Mouse (Mus musculus) limb, embryonic 12.5 days (tissue): ENCODE data around the gene Hcn2. TPM values are rescaled to one million over a fixed set of nuclear protein-coding genes. Genes with fewer than 3 reads are reported as not detected.
A peak's percentile ranks its signal among the peaks of the same experiment; 100 is the strongest.

Experiments used
- ATAC-seq: fragments of 200-750 bp; cut with Nextera tagmentation; 2 replicates; pipeline ENCODE4 v1.8.0; 2017; ENCODE audit warnings: low read depth, moderate TSS enrichment; ENCODE audit not compliant: insufficient number of reproducible peaks, insufficient read depth, low FRiP score, low TSS enrichment
- H3K27ac ChIP-seq: fragments of 300-500 bp; sonication (generic); 2 replicates; pipeline ENCODE4 v1.5.1; 2016; ENCODE audit warnings: mild to moderate bottlenecking, moderate library complexity
- H3K27me3 ChIP-seq: fragments of 300-500 bp; sonication (generic); 2 replicates; pipeline ENCODE4 v1.6.1; 2016; ENCODE audit warnings: mild to moderate bottlenecking, moderate library complexity
- H3K36me3 ChIP-seq: fragments of 300-500 bp; sonication (generic); 2 replicates; pipeline ENCODE4 v1.6.1; 2016; ENCODE audit warnings: mild to moderate bottlenecking, moderate library complexity
- H3K4me1 ChIP-seq: fragments of 300-500 bp; sonication (generic); replicated peaks from 2 replicates; pipeline ENCODE4 v1.6.1; 2016
- H3K4me2 ChIP-seq: fragments of 300-500 bp; sonication (generic); 2 replicates; pipeline ENCODE4 v1.6.1; 2016; ENCODE audit warnings: mild to moderate bottlenecking, moderate library complexity
- H3K4me3 ChIP-seq: fragments of 300-500 bp; sonication (generic); replicated peaks from 2 replicates; pipeline ENCODE4 v1.5.1; 2016; ENCODE audit warnings: mild to moderate bottlenecking
- H3K9ac ChIP-seq: fragments of 300-500 bp; sonication (generic); replicated peaks from 2 replicates; pipeline ENCODE4 v1.6.1; 2016; ENCODE audit warnings: mild to moderate bottlenecking, moderate library complexity
- H3K9me3 ChIP-seq: fragments of 300-500 bp; sonication (generic); 2 replicates; pipeline ENCODE4 v1.6.1; 2016; ENCODE audit warnings: mild to moderate bottlenecking, moderate library complexity
- WGBS: fragments of 180-500 bp; shearing (Covaris S2); methylation state at CpG from one replicate; pipeline ENCODE4 v1.1.7; 2016; 5-methylcytosine and 5-hydroxymethylcytosine counted together
- polyA plus RNA-seq: library from polyadenylated mRNA; unstranded; fragments of >200 nt; fragmentation: Nextera tagmentation; extraction: Ambion mirVana; gene quantifications from 2 replicates; pipeline ENCODE4 v1.2.1, GENCODE M21; 2016

The Hcn2 gene
- polyA plus RNA-seq, 1 experiment from 2014 or later = 0.15 TPM

DNA sequence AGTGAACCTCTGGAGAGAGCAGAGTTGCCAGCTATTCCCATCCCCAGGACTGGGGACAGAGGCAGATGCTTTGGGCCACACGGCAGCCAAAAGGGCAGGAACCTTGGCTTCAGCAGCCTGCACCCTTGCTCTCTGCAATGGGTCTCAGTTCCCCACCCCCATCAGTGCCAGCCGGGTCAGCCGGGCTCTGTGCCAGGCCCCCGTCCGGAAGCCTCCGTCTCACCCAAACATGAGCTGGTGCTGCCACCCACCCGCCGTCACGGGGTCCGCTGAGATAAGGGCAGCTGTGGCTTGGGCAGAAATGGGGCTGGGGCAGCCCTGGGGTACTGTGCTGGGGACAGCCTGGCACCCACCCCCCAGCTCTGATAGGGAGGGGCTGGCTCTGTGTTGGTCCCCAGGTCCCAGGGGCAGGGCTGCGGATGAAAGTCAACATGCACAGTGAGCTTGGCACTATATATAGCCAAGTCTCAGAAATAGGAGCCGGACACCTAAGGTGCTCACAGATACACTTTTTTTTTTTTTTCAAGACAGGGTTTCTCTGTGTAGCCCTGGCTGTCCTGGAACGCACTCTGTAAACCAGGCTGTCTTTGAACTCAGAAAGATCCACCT, 13.0 kb downstream of the Hcn2 start:
- H3K4me1 ChIP-seq = no peaks in the 10 kb centered on the region
- H3K9ac ChIP-seq = no peak overlapping the region
- peaks cover 17% of the 10 kb centered on the region; the same call in 1 of the 2 replicates for H3K9me3 ChIP-seq
- no peak for ATAC-seq
- H3K4me2 ChIP-seq = no peak overlapping the region
- no peak overlapping the region for H3K27ac ChIP-seq
- H3K4me3 ChIP-seq = no peak overlapping the region
- peaks cover 18% of the 10 kb centered on the region for H3K36me3 ChIP-seq
- H3K27me3 ChIP-seq = peaks cover 13% of the 10 kb centered on the region; the same call in 1 of the 2 replicates
- 89% methylated on average over 13 of the region's 13 CpGs for WGBS

DNA sequence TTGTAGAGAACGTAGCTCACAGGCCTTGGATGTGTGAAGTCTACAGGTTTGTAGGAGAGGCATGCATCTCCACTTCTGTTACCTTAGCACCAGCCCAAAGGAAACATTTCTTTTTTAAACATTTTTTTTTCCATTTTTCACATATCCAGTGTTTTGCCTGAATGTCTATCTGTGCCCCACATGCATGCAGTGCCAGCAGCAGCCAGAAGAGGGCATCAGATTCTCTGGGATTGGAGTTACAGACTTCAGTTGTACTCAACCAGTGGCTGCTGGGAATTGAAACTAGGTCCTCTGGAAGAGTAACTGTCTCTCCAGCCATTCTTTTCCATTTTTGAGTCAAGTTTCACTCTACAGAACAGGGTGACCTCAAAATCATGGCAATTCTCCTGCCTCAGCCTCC, 16.1 kb downstream of the Hcn2 start:
- Histone ChIP-seq H3K9ac (no peak overlapping the region), H3K4me3 (no peak overlapping the region), H3K4me2 (no peak overlapping the region), H3K27me3 (peaks cover 43% of the 10 kb centered on the region), H3K4me1 (peaks cover 5% of the 10 kb centered on the region; the same call in 1 of the 2 replicates), H3K27ac (no peak overlapping the region), H3K9me3 (peaks cover 40% of the 10 kb centered on the region), H3K36me3 (peaks cover 49% of the 10 kb centered on the region)
- no peak for ATAC-seq
- WGBS = 93% methylated on average over 1 of the region's 1 CpGs

DNA sequence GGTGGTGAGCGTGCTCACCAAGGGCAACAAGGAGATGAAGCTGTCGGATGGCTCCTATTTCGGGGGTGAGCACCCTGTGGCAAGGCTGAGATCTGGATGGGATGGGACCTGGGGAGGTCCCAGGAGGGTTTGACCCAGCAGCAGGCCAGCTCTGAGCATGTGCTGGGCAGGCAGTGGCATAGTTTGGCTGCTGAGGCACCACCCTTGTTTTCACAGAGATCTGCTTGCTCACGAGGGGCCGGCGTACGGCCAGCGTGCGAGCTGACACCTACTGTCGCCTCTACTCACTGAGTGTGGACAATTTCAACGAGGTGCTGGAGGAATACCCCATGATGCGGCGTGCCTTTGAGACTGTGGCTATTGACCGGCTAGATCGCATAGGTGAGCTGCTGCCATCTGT, 17.4 kb downstream of the Hcn2 start:
- 95% methylated on average over 15 of the region's 15 CpGs for WGBS
- no peak overlapping the region for H3K9ac ChIP-seq
- H3K4me2 ChIP-seq = no peak overlapping the region
- peaks cover 41% of the 10 kb centered on the region for H3K27me3 ChIP-seq
- H3K9me3 ChIP-seq = peaks cover 52% of the 10 kb centered on the region
- ATAC-seq = no peak
- H3K4me3 ChIP-seq = no peak overlapping the region
- H3K36me3 ChIP-seq = peaks cover 62% of the 10 kb centered on the region
- no peak overlapping the region for H3K27ac ChIP-seq
- H3K4me1 ChIP-seq = peaks cover 5% of the 10 kb centered on the region; the same call in 1 of the 2 replicates

DNA sequence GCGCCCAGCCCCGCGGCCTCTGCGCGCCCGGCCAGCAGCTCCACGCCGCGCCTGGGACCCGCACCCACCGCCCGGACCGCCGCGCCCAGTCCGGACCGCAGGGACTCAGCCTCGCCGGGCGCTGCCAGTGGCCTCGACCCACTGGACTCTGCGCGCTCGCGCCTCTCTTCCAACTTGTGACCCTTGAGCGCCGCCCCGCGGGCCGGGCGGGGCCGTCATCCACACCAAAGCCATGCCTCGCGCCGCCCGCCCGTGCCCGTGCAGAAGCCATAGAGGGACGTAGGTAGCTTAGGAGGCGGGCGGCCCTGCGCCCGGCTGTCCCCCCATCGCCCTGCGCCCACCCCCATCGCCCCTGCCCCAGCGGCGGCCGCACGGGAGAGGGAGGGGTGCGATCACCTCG, 18.9 kb downstream of the Hcn2 start:
- WGBS = 28% methylated on average over 51 of the region's 52 CpGs
- H3K4me1 ChIP-seq = peaks cover 5% of the 10 kb centered on the region; the same call in 1 of the 2 replicates
- H3K4me3 ChIP-seq = 0 out of 2 replicates have a peak overlapping the region, but pooled peaks have one; percentile 15
- H3K4me2 ChIP-seq = peak overlapping the region; percentile 30; the same call in 1 of the 2 replicates
- no peak overlapping the region; the same call in 1 of the 2 replicates for H3K9ac ChIP-seq
- H3K27ac ChIP-seq = no peak overlapping the region
- ATAC-seq = no peak
- H3K27me3 ChIP-seq = peaks cover 34% of the 10 kb centered on the region
- peaks cover 67% of the 10 kb centered on the region for H3K9me3 ChIP-seq
- H3K36me3 ChIP-seq = peaks cover 77% of the 10 kb centered on the region

- peaks cover 72% of the 10 kb centered on the region for H3K9me3 ChIP-seq
- peaks cover 34% of the 10 kb centered on the region for H3K27me3 ChIP-seq
- peaks cover 5% of the 10 kb centered on the region; the same call in 1 of the 2 replicates for H3K4me1 ChIP-seq
- H3K27ac ChIP-seq = no peak overlapping the region
- no peak for ATAC-seq
- peaks cover 91% of the 10 kb centered on the region for H3K36me3 ChIP-seq
- H3K4me2 ChIP-seq = no peak overlapping the region
- H3K4me3 ChIP-seq = no peak overlapping the region
- no peak overlapping the region for H3K9ac ChIP-seq
- 91% methylated on average over 14 of the region's 14 CpGs for WGBS
These were observed 20.3 kb downstream of the Hcn2 start for GRCm38 (mm10) chr10:79736706-79737105.

DNA sequence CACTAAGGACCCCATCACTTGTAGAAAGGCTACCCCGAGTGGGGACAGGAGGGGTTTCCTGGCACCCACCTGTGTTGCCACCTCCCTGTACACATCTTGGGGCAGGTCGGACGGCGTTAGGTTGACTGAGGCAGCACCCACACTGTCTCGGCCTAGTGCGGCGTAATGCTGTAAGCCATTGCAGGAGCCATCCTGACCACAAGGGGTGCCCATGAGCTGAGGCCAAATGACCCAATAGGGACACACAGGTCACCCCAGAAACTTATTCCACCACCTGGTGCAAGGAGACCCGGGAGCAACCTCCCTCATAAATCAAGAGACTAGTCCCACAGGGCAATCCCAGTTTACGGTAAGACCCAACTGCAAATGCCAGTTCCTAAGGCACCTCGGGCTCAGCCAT, 21.8 kb downstream of the Hcn2 start:
- H3K27me3 ChIP-seq = peaks cover 34% of the 10 kb centered on the region
- H3K4me3 ChIP-seq = no peak overlapping the region
- WGBS = 90% methylated on average over 10 of the region's 10 CpGs
- H3K4me2 ChIP-seq = no peak overlapping the region
- H3K9me3 ChIP-seq = peaks cover 68% of the 10 kb centered on the region
- H3K36me3 ChIP-seq = peaks cover 99% of the 10 kb centered on the region
- no peak overlapping the region for H3K27ac ChIP-seq
- H3K9ac ChIP-seq = no peak overlapping the region
- ATAC-seq = no peak
- peaks cover 5% of the 10 kb centered on the region; the same call in 1 of the 2 replicates for H3K4me1 ChIP-seq

DNA sequence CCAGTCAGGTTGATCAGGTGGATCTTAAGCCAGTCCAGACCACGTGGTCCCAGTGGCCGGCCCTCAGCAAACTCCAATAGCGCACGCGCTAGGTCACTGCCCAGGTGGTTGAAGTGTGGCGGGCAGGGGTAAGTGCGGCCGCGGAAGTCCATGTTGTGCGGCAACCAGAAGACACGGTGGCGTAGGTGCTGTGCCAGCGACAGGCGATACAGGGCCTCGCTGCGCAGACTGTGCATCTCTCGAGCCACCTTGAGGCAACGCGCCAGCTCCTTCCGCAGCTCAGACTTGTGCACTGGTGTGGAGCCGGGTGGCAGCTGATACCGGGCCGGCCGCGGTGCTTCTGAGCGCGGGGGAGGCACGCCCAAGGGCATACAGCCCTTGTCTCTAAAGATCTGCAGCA, 22.8 kb downstream of the Hcn2 start:
- no peak overlapping the region for H3K4me2 ChIP-seq
- peaks cover 99% of the 10 kb centered on the region for H3K36me3 ChIP-seq
- no peak overlapping the region for H3K9ac ChIP-seq
- ATAC-seq = no peak
- peaks cover 34% of the 10 kb centered on the region for H3K27me3 ChIP-seq
- H3K4me1 ChIP-seq = peaks cover 5% of the 10 kb centered on the region; the same call in 1 of the 2 replicates
- 96% methylated on average over 28 of the region's 28 CpGs for WGBS
- H3K9me3 ChIP-seq = peaks cover 64% of the 10 kb centered on the region
- no peak overlapping the region for H3K4me3 ChIP-seq
- no peak overlapping the region for H3K27ac ChIP-seq

- peaks cover 86% of the 10 kb centered on the region for H3K36me3 ChIP-seq
- WGBS = 77% methylated on average over 11 of the region's 11 CpGs
- peaks cover 18% of the 10 kb centered on the region for H3K27me3 ChIP-seq
- H3K9me3 ChIP-seq = peaks cover 54% of the 10 kb centered on the region
- H3K4me3 ChIP-seq = no peak overlapping the region
- no peak overlapping the region for H3K4me2 ChIP-seq
- H3K27ac ChIP-seq = no peak overlapping the region
- ATAC-seq = no peak
- H3K4me1 ChIP-seq = peaks cover 6% of the 10 kb centered on the region
- H3K9ac ChIP-seq = no peak overlapping the region
These were observed 24.4 kb downstream of the Hcn2 start for GRCm38 (mm10) chr10:79740863-79741262.

DNA sequence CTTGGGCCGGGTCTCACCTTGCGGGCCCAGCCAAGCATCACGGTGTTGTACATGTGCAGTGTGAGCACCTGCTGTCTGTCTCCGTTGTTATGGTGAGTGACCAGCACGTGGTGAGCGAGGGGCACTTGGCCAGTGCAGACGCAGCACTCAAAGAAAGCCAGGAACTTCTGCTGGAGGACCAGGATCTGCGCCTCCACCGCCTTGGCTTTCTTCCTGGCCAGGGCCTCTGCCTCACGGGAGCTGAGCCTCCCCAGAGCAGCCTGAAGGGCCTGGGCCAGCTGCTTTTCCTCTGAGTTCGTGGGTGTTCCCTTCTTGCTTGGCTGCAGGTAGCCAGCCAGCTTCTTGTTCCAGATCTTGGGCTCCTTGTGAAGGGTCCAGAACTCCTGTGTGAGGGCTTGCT, 26.7 kb downstream of the Hcn2 start:
- Histone ChIP-seq H3K9me3 (peaks cover 31% of the 10 kb centered on the region), H3K4me3 (no peak overlapping the region), H3K27ac (no peak overlapping the region), H3K36me3 (peaks cover 63% of the 10 kb centered on the region), H3K27me3 (no peaks in the 10 kb centered on the region), H3K4me2 (no peak overlapping the region), H3K9ac (no peak overlapping the region), H3K4me1 (peaks cover 6% of the 10 kb centered on the region)
- ATAC-seq = no peak
- WGBS = 93% methylated on average over 11 of the region's 11 CpGs

DNA sequence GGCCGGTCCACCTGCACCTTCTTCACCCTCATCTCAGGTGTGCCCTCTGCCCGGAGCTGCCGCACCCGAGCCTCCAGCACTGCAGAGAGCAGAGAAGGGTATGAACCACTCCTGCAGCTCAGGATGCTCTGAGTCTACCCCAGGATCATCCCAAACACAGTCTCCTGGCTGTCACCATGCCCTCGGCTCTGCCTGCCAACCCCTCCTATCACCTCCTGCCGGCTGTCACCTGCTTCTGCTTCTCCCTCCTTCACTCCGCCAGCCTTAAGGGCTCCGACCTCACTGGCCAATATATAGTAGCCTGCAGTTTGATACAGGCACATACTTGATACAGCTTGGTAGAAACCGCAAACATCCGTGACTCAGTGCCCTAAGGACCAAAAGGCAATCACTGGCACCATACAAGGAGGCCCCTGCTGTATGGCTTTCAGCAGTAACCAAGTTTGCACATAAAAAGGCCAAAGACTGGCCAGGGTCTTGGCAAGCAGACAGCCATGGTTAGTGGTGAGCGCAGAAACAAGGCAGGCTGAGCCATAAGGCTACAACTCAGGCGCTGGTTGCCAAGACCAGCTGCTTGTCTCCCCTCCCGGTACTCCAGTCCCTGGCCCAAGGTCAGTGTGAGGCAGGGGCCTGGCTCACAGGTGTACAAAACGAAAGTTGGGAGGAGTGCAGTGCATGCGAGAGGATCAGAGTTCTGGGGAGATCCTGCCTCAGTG, 27.4 kb downstream of the Hcn2 start:
- 93% methylated on average over 15 of the region's 15 CpGs for WGBS
- H3K4me1 ChIP-seq = peaks cover 6% of the 10 kb centered on the region
- H3K27ac ChIP-seq = no peak overlapping the region
- no peak for ATAC-seq
- H3K9ac ChIP-seq = no peak overlapping the region
- no peaks in the 10 kb centered on the region for H3K27me3 ChIP-seq
- no peak overlapping the region for H3K4me3 ChIP-seq
- H3K9me3 ChIP-seq = peaks cover 24% of the 10 kb centered on the region
- H3K4me2 ChIP-seq = no peak overlapping the region
- H3K36me3 ChIP-seq = peaks cover 57% of the 10 kb centered on the region

DNA sequence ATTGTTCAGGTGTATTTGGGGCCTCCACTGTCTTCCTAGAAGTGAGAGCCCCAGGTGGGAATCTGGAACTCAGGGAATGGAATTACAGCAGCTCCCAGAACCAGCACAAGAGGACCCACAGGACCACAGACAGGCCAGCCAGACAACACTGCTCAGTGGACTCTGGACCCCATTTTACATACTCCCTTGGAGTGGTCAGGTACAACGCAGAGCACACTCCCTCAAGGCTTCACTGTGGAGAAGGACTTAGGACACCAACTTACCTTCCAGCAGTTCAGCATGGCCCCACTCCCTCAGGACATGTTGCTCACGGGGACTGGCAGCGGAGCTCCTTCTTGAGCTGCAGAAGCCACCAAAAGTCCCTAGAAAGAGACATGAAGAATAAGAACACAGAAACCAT, 29.0 kb downstream of the Hcn2 start:
- H3K27me3 ChIP-seq = no peaks in the 10 kb centered on the region
- H3K9me3 ChIP-seq = peaks cover 8% of the 10 kb centered on the region
- H3K27ac ChIP-seq = no peak overlapping the region
- WGBS = 88% methylated on average over 3 of the region's 3 CpGs
- H3K36me3 ChIP-seq = peaks cover 41% of the 10 kb centered on the region
- H3K4me1 ChIP-seq = peaks cover 6% of the 10 kb centered on the region
- H3K4me3 ChIP-seq = peak overlapping the region; percentile 56
- H3K4me2 ChIP-seq = peak overlapping the region; percentile 58
- no peak overlapping the region for H3K9ac ChIP-seq
- ATAC-seq = no peak
